ENCODE assay signal across 24 mouse cellular contexts in the genomic region with DNA sequence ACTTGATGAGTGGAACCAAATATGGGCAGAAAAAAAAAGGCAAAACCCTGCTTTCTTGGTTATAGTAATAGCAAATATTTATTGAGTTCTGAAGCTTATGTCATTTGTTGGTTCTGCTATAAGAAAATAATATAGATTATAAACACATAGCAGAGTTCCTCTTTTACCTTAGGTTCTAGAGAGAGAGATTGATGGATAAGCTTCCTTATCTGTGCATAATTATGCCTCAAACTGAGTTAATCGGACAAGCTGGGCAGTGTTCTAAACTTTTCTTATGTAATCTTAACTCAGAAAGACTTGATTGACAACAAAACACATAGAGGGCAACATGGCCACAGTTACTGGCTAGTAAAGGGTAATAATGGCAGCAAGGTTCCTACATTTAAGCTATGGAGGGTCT. TPM values are rescaled to one million over a fixed set of nuclear protein-coding genes. Genes with fewer than 3 reads are reported as not detected.
DNase-seq lines count a peak whose midpoint lies in the region; TF ChIP-seq lines count a peak whose summit lies in the region.
"Had no signal": no experiment of that assay in that cellular context is flagged by ENCODE, and none has a peak within 500 bp of the region (broad histone marks: within the 10 kb centered on the region; RNA-seq: fewer than 3 reads in every experiment).

No protein-coding gene starts in this region.

- H3K27ac ChIP-seq in MEL (ENCODE audit: control insufficient read depth, low read depth, low read length) = no peak overlapping the region

- DNase-seq in MEL (ENCODE audit: low read depth, low spot score) = no peak
- no peak for DNase-seq in left cerebral cortex, postnatal 36 days (ENCODE audit: low spot score in 2 of 2)
- DNase-seq: adrenal gland, adult 2 months; adrenal gland, adult 8-10 months; adrenal gland, postnatal 10 days; adrenal gland, postnatal 14 days; adrenal gland, postnatal 25 days; adrenal gland, postnatal 36 days; B cell, adult 2 months; cerebellum, adult 11 months; cerebellum, adult 11-12 months; cerebellum, adult 18-20 months; cerebellum, adult 2 months; cerebellum, adult 8-10 months had no signal

- H3K9me3 ChIP-seq in MEL (replicated peaks; ENCODE audit: insufficient read depth, low read length) = no peaks in the 10 kb centered on the region
- H3K9me3 ChIP-seq: G1E had no signal

- no peak overlapping the region for H3K4me3 ChIP-seq in MEL (ENCODE audit: control insufficient read depth in 1 of 2, insufficient read depth in 1 of 2, low read depth in 2 of 2, low read length in 2 of 2)

- peaks cover 7 to 18% of the 10 kb centered on the region in 2 experiments for H3K4me1 ChIP-seq in MEL (ENCODE audit: control insufficient read depth in 1 of 2, insufficient read depth in 2 of 2, low read length in 2 of 2)

- H3K27me3 ChIP-seq in MEL (ENCODE audit: control insufficient read depth in 1 of 2, insufficient read depth in 2 of 2, low read length in 2 of 2) = no peaks in the 10 kb centered on the region
- H3K27me3 ChIP-seq: CH12.LX, Patski had no signal

- TF ChIP-seq RAD21 in MEL (IDR thresholded peaks at IDR 0.05; ENCODE audit: low read depth, low read length) = no peak

- TF ChIP-seq CTCF in MEL (IDR thresholded peaks at IDR 0.05 in 2 of 3, conservative IDR thresholded peaks at IDR 0.05 in 1 of 3; ENCODE audit: control insufficient read depth in 1 of 3, insufficient read depth in 1 of 3, low read depth in 2 of 3, low read length in 3 of 3, poor library complexity in 1 of 3, severe bottlenecking in 1 of 3) = no peak

- peaks cover 3 to 18% of the 10 kb centered on the region in 2 experiments; a peak in 3 of 4 replicates for H3K36me3 ChIP-seq in MEL (ENCODE audit: control insufficient read depth in 1 of 2, insufficient read depth in 2 of 2, low read length in 2 of 2)

- peaks cover 31% of the 10 kb centered on the region for H3K79me2 ChIP-seq in MEL (ENCODE audit: control insufficient read depth, insufficient read depth, low read length, poor library complexity)

- peak in 1 of 2 experiments; percentile 73; a peak in 3 of 4 replicates for TF ChIP-seq EP300 in MEL (IDR thresholded peaks at IDR 0.05; ENCODE audit: low read depth in 1 of 2, low read length in 2 of 2)

- intact Hi-C loops in left cerebral cortex, postnatal 36 days (cut with DNase I) = no loop called here

- no peak for TF ChIP-seq POLR2A in MEL (IDR thresholded peaks at IDR 0.05; ENCODE audit: control insufficient read depth in 1 of 2, insufficient read depth in 1 of 2, low read depth in 1 of 2, low read length in 2 of 2, poor library complexity in 1 of 2)

- H3K9ac ChIP-seq in MEL (ENCODE audit: control insufficient read depth, low read depth, low read length, poor library complexity, severe bottlenecking) = no peak overlapping the region

TF ChIP-seq in MEL, 35 proteins besides CTCF, POLR2A, EP300 and RAD21:
- TF ChIP-seq SIN3A (IDR thresholded peaks at IDR 0.05; ENCODE audit: low read length) = 0 out of 2 replicates have a peak, but pooled peaks have one; percentile 30
- TF ChIP-seq E2F4 (IDR thresholded peaks at IDR 0.05; ENCODE audit: borderline replicate concordance, low read depth, low read length) = no peak
- no peak for TF ChIP-seq CHD2 (IDR thresholded peaks at IDR 0.05; ENCODE audit: low read length)
- peak; percentile 66; the same call in 1 of the 2 replicates for TF ChIP-seq ETS1 (IDR thresholded peaks at IDR 0.05; ENCODE audit: low read depth, low read length)
- TF ChIP-seq HCFC1 (IDR thresholded peaks at IDR 0.05; ENCODE audit: low read depth, low read length) = no peak
- peak; percentile 78 for TF ChIP-seq GATA1 (IDR thresholded peaks at IDR 0.05; ENCODE audit: low read depth, low read length)
- TF ChIP-seq RCOR1 (IDR thresholded peaks at IDR 0.05; ENCODE audit: low read depth, low read length) = peak; percentile 69
- TF ChIP-seq NELFE (IDR thresholded peaks at IDR 0.05; ENCODE audit: low read depth, low read length) = no peak

RNA-seq across cellular contexts. Expression of a gene that starts 4.8 kb away (rescaled TPM):
- total RNA-seq in MEL (2012; rRNA removed) = 8.8 and 8.9 TPM in 2 replicates
- 10 to 100 TPM in 1 of 2 experiments, not detected in 1; 12.1 TPM for polyA plus RNA-seq in MEL (2012; ENCODE audit: insufficient read depth in 1 of 2, insufficient read length in 2 of 2, low read depth in 1 of 2, low replicate concordance in 2 of 2, missing spikeins in 1 of 2)
- total RNA-seq in left cerebral cortex, postnatal 36 days (2021) = 10 to 100 TPM; 61.6 to 71.7 TPM

RNA-seq across cellular contexts. Expression of a gene that starts 4.9 kb away (rescaled TPM):
- total RNA-seq in MEL (2012; rRNA removed) = 2.8 and 2.9 TPM in 2 replicates
- polyA plus RNA-seq in MEL (2012; ENCODE audit: insufficient read depth in 1 of 2, insufficient read length in 2 of 2, low read depth in 1 of 2, low replicate concordance in 2 of 2, missing spikeins in 1 of 2) = 1 to 10 TPM in 1 of 2 experiments, not detected in 1; 3.6 TPM
- total RNA-seq in left cerebral cortex, postnatal 36 days (2021) = 10 to 100 TPM; 11.7 to 15.6 TPM

RNA-seq across cellular contexts. Expression of a gene that starts 56.7 kb away (rescaled TPM):
- total RNA-seq in MEL (2012; rRNA removed) = not detected in 2 replicates
- not detected for polyA plus RNA-seq in MEL (2012; ENCODE audit: insufficient read depth in 1 of 2, insufficient read length in 2 of 2, low read depth in 1 of 2, low replicate concordance in 2 of 2, missing spikeins in 1 of 2)
- total RNA-seq in left cerebral cortex, postnatal 36 days (2021) = not detected
- total RNA-seq: adrenal gland, adult 18-20 months; adrenal gland, adult 2 months; adrenal gland, adult 8-10 months; adrenal gland, postnatal 10 days; adrenal gland, postnatal 14 days; adrenal gland, postnatal 25 days; adrenal gland, postnatal 36 days; adrenal gland, postnatal 4 days; CH12.LX; ES-E14; G1E had no signal
- polyA plus RNA-seq: activated CD4-positive, CD25-positive, alpha-beta regulatory T cell, adult 4 months; adrenal gland, adult 2 months; brain, embryonic 14.5 days; C2C12; CD4-positive, CD25-positive, alpha-beta regulatory T cell, adult 4 months; cerebellum, adult 2 months; G1E; Patski had no signal
